Mouse (Mus musculus) kidney, adult 9 months (tissue): ENCODE results near the gene Cyp27b1.
"Not testable (repeated sequence)": the region's sequence is repeated elsewhere in the genome, so short reads cannot be mapped to it uniquely, and the experiment has no call there.

ENCODE experiments used
- DNase-seq: peaks from one replicate; pipeline ENCODE4 v3.0.0; 2022

Cyp27b1 gene

GRCm38 (mm10) chr10:127050119-127050474, 2.0 kb downstream of the Cyp27b1 start:
- no peak for DNase-seq

- no peak for DNase-seq
Observed at GRCm38 (mm10) chr10:127054646-127055045, 6.6 kb downstream of the Cyp27b1 start.

- no peak for DNase-seq
Observed at GRCm38 (mm10) chr10:127055406-127055805, 7.4 kb downstream of the Cyp27b1 start.

- no peak for DNase-seq
Observed at GRCm38 (mm10) chr10:127056490-127056889, 8.4 kb downstream of the Cyp27b1 start.

- DNase-seq: peak; percentile 78
Observed at GRCm38 (mm10) chr10:127058161-127058560, 10.1 kb downstream of the Cyp27b1 start.

- no peak for DNase-seq
Observed at GRCm38 (mm10) chr10:127058708-127059107, 10.7 kb downstream of the Cyp27b1 start.

GRCm38 (mm10) chr10:127059174-127059967, 11.3 kb downstream of the Cyp27b1 start:
- no peak for DNase-seq

GRCm38 (mm10) chr10:127059968-127060916, 12.2 kb downstream of the Cyp27b1 start, which contains the start of gene March9:
Gene March9 (minus strand): TSS chr10:127060184.
- peak; percentile 84 for DNase-seq

GRCm38 (mm10) chr10:127061085-127061484, 13.0 kb downstream of the Cyp27b1 start:
- no peak for DNase-seq

GRCm38 (mm10) chr10:127061513-127061912, 13.5 kb downstream of the Cyp27b1 start:
- DNase-seq: no peak

GRCm38 (mm10) chr10:127062101-127062500, 14.1 kb downstream of the Cyp27b1 start:
- DNase-seq: not testable (repeated sequence)

- no peak for DNase-seq
Observed at GRCm38 (mm10) chr10:127062503-127062902, 14.5 kb downstream of the Cyp27b1 start.

GRCm38 (mm10) chr10:127063239-127063872, 15.3 kb downstream of the Cyp27b1 start, which contains the start of gene Cdk4:
Gene Cdk4 (plus strand): TSS chr10:127063534.
- DNase-seq: peak; percentile 99

- DNase-seq: no peak
Observed at GRCm38 (mm10) chr10:127063913-127064870, 16.1 kb downstream of the Cyp27b1 start.

- DNase-seq: no peak
Observed at GRCm38 (mm10) chr10:127065981-127066380, 17.9 kb downstream of the Cyp27b1 start.

- DNase-seq: no peak
Observed at GRCm38 (mm10) chr10:127066519-127067018, 18.5 kb downstream of the Cyp27b1 start.

GRCm38 (mm10) chr10:127068360-127069038, 20.4 kb downstream of the Cyp27b1 start:
- DNase-seq: no peak

GRCm38 (mm10) chr10:127069281-127070189, 21.5 kb downstream of the Cyp27b1 start:
- no peak for DNase-seq

- DNase-seq: peak; percentile 98
Observed at GRCm38 (mm10) chr10:127070190-127071121, 22.4 kb downstream of the Cyp27b1 start, which contains the start of gene Tspan31. Gene Tspan31 (minus strand): TSS chr10:127070264.
